Mouse (Mus musculus) cerebellum, adult 11 months (tissue): ENCODE measurements around the gene Ccdc96.

Experiments used
- DNase-seq: peaks from one replicate; pipeline ENCODE4 v3.0.0; 2022

The Ccdc96 gene

DNA sequence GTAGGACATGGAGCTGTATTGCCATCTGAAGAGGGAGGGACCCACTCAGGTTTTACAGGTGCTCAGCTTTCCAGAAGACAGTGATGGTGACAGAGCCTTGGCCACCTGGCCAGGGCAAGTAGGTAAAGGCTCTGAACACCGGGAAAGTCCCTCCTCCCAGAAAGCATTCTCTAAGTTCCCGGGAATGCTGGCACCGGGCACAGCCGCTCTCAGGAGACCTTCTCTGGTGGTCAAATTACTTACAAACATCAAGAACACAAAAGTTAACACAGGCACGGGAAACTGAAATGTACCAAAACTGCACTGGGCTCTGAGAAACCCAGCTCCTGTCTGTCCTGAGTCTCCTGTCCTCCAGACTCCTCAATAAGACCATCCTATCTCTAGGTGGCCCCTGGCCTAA lies 45.3 kb downstream of the Ccdc96 start:
- no peak for DNase-seq

DNA sequence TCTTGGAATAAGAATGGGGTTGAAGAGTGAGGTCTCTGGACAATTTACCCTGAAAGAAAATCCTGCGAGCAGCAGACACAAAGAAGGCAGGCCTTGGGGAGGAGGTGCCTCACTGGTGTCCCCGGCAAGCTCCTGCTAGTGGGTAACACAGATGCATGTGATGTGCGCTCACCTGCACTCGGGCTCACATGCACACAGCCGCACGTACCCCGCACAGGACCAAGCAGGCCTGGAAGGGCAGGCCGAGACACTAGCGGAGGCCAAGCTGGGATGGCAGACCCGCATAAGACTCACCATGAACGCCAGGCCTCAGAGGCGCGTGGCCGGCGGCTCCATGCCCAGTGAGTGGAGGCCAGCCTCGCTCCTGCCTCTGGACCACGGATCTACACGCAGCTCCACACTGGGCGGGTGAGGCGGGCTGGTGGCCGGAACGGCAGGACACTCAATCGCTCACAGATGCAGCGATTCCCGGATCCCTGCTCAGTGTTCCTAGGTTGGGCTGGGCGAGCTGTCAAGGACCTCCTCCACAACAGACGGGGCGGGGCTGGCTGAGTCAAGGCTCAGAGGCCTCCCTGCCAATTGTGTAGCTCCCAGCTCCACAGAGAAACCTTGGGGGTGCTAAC lies 45.9 kb downstream of the Ccdc96 start:
- peak; percentile 88 for DNase-seq

DNA sequence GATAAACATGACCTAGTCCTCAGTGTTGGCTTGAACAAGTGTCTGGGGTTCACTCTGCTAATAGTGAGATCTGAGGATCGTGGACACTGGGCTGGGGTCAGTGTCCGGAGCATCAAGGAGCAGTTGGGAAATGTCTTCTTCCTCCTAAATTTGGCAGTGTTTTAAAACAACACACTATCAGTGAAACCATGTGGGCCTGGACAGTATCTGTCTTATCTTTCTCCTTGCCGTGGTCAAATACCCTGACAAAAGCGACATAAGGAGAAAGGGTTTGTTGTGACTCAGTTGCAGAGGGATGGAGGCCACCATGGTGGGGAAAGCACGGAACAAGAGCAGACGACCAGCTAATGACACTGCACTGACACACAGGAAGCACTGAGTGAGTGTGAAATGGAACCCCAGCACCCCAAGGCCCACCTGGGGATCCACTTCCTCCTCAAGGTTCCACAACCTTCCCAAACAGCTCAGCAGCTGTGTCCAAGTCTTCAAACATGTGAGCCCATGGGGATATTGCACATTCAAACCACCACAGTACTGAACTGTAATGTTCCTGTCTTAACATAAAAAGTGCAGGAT lies 50.2 kb downstream of the Ccdc96 start:
- DNase-seq, result no peak

DNA sequence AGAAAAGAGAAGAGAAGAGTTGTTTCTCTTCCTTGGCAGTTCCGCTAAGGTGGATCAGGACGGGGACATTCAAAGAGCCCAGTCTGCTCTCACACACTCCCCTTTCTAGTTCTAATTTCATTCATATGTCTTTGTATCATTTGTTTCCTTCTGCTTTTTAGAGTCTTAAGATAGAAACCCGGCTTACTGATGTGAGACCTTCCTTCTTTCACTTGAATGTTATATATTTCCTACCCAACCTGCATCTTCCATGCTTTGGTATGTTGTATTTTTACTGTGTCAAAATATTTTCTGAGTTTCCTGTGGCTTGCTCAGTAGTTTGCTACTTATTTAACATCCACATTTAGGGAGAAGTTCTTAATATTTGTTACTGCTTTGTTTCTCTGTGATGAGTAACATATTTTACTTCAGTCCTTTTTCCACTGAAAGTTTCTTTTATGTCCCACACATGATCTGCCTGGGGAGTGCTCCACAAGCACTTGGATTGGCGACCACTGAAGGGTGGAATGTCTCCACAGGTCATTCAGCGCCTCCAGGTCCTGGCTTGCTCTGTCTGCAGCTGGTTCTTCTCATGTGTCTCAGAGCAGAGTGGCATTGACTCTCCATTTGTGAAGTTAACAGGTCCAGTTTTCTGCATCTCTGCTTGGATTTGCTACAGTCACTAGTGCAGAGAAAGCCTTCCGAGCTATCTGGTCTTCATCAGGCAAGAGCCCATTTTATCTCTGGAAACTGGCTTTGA lies 51.2 kb downstream of the Ccdc96 start:
- no peak for DNase-seq

DNA sequence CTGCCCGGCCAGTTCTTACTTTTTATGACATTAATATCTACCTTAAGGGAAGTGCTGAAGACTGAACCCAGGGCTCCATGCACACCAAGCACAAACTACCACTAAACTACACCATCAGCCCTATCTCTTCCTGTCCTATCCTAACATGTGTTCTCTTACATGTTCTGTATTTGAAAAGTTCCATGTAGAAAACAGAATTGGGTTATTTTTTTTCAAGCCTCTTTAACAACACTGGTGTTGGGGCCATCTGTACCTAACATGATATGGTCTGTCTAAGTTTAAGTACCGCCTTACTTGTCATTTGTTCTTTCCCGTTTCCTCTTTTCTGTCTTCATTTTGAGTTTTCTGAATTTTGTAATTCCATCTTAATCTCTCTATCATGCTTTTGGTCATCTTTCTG lies 52.0 kb downstream of the Ccdc96 start:
- no peak for DNase-seq
